Comparison of ENCODE assay signal across 14 mouse cellular contexts in the genomic region with DNA sequence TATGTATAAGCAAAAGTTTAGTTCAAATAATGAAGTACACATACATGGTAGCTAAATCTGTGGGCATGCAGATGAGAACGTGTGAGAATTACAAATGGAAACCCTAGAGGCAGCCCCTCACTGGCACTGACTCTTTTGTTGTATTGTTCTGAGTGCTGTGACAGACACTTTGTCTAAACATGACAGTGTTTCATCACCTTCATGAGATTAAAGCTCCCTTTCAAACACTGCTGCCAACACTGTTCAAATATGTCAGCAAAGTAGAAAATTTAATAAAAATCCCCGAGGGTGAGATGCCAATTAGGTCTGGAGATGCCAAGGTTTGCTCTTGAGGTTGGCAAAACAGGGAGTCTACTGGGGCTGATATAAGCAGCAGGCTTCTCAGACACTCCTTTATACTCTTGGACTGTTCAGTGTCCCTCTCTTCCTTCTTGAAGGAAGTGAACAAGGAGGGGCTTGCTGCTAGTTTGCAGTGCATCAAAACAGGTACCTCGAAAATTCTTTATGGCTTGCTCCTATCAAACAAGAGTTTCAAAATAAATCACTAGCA.
"Had no signal": no experiment of that assay in that cellular context is flagged by ENCODE, and none has a peak within 500 bp of the region (broad histone marks: within the 10 kb centered on the region; RNA-seq: fewer than 3 reads in every experiment).

No protein-coding gene starts in this region.

- H3K27me3 ChIP-seq: liver, embryonic 15.5 days; neural tube, embryonic 13.5 days; stomach, embryonic 15.5 days had no signal

- DNase-seq: kidney, adult 18-20 months; kidney, postnatal 10 days; kidney, postnatal 4 days; lung, adult 2 months; lung, postnatal 36 days; retina, postnatal 1 day; thymus, adult 2 months; thymus, postnatal 4 days had no signal

- H3K4me3 ChIP-seq: limb, embryonic 10.5 days; liver, embryonic 15.5 days; neural tube, embryonic 13.5 days; stomach, embryonic 15.5 days had no signal

- H3K36me3 ChIP-seq: limb, embryonic 10.5 days; liver, embryonic 15.5 days; neural tube, embryonic 13.5 days; stomach, embryonic 15.5 days had no signal

- H3K27ac ChIP-seq: limb, embryonic 10.5 days; liver, embryonic 15.5 days; neural tube, embryonic 13.5 days; stomach, embryonic 15.5 days had no signal

- H3K9me3 ChIP-seq: limb, embryonic 10.5 days; liver, embryonic 15.5 days; neural tube, embryonic 13.5 days; stomach, embryonic 15.5 days had no signal

- H3K4me2 ChIP-seq: liver, embryonic 11.5 days; liver, embryonic 15.5 days; neural tube, embryonic 13.5 days; stomach, embryonic 15.5 days had no signal

- H3K9ac ChIP-seq: liver, embryonic 15.5 days; neural tube, embryonic 13.5 days; stomach, embryonic 15.5 days had no signal

- ATAC-seq: lung, postnatal 0 days had no signal

- H3K4me1 ChIP-seq: limb, embryonic 10.5 days; liver, embryonic 15.5 days; neural tube, embryonic 13.5 days; stomach, embryonic 15.5 days had no signal
